Mouse (Mus musculus) hindbrain, postnatal 0 days (tissue): ENCODE measurements around the gene Gm37240. TPM values are rescaled to one million over a fixed set of nuclear protein-coding genes. Genes with fewer than 3 reads are reported as not detected.

Experiments used
- ATAC-seq: fragments of 200-750 bp; cut with Nextera tagmentation; 2 replicates; pipeline ENCODE4 v1.8.0; 2017; ENCODE audit warnings: mild to moderate bottlenecking, moderate TSS enrichment, moderate library complexity
- DNase-seq: peaks from one replicate; pipeline ENCODE4 v3.0.0-alpha.2; 2015; ENCODE audit warnings: low spot score
- H3K27ac ChIP-seq: fragments of 300-500 bp; sonication (generic); 2 replicates; pipeline ENCODE4 v1.5.1; 2014; ENCODE audit warnings: mild to moderate bottlenecking
- H3K27me3 ChIP-seq: fragments of 300-500 bp; sonication (generic); 2 replicates; pipeline ENCODE4 v1.6.1; 2014; ENCODE audit warnings: low read length, mixed read lengths; ENCODE audit not compliant: insufficient read depth
- H3K36me3 ChIP-seq: fragments of 300-500 bp; sonication (generic); 2 replicates; pipeline ENCODE4 v1.6.1; 2014; ENCODE audit warnings: low read length, mixed read lengths; ENCODE audit not compliant: insufficient read depth
- H3K4me1 ChIP-seq: fragments of 300-500 bp; sonication (generic); 2 replicates; pipeline ENCODE4 v1.6.1; 2014; ENCODE audit warnings: antibody characterized with exemption, low read length, mixed read lengths; ENCODE audit not compliant: insufficient read depth
- H3K4me2 ChIP-seq: fragments of 300-500 bp; sonication (generic); 2 replicates; pipeline ENCODE4 v1.6.1; 2014; ENCODE audit warnings: low read depth, mild to moderate bottlenecking, low read length, moderate library complexity, mixed read lengths
- H3K4me3 ChIP-seq: fragments of 300-500 bp; sonication (generic); 2 replicates; pipeline ENCODE4 v1.5.1; 2014; ENCODE audit warnings: low read length
- H3K9ac ChIP-seq: fragments of 300-500 bp; sonication (generic); replicated peaks from 2 replicates; pipeline ENCODE4 v1.6.1; 2014; ENCODE audit warnings: mild to moderate bottlenecking, low read length, moderate library complexity, mixed read lengths
- H3K9me3 ChIP-seq: fragments of 300-500 bp; sonication (generic); 2 replicates; pipeline ENCODE4 v1.6.1; 2016; ENCODE audit warnings: low read length, mixed read lengths
- CTCF ChIP-seq: IDR thresholded peaks from 2 replicates; pipeline ENCODE4 v1.5.1; 2016; ENCODE audit warnings: antibody characterized with exemption, control low read depth, low read depth
- WGBS: fragments of 180-500 bp; shearing (Covaris S2); extraction: QIAGEN DNeasy Blood & Tissue Kit; methylation state at CpG from one replicate; pipeline ENCODE4 v1.1.7; 2014; 5-methylcytosine and 5-hydroxymethylcytosine counted together
- polyA plus RNA-seq: library from polyadenylated mRNA; unstranded; fragments of >200 nt; fragmentation: Nextera tagmentation; extraction: Ambion mirVana; gene quantifications from 2 replicates; pipeline ENCODE4 v1.2.1, GENCODE M21; 2015
- total RNA-seq: library from RNA; depleted of rRNA; stranded (reverse); fragments of >200 nt; gene quantifications from 2 replicates; pipeline ENCODE4 v1.2.3, GENCODE M21; 2014

Gm37240 gene
- total and polyA plus RNA-seq, 2 experiments from 2014 or later = 1.5 TPM; not detected in 1

- Histone ChIP-seq H3K27ac (no peak overlapping the region), H3K4me2 (no peak overlapping the region), H3K4me3 (no peak overlapping the region), H3K4me1 (no peaks in the 10 kb centered on the region), H3K36me3 (peaks cover 31% of the 10 kb centered on the region; the same call in 1 of the 2 replicates), H3K27me3 (no peaks in the 10 kb centered on the region), H3K9me3 (no peaks in the 10 kb centered on the region), H3K9ac (no peak overlapping the region)
- TF ChIP-seq CTCF = no peak
- DNase-seq (no peak), ATAC-seq (no peak)
- WGBS = 90% methylated on average over 2 of the region's 2 CpGs
Observed at GRCm38 (mm10) chr3:84972881-84973280, 914.4 kb downstream of the Gm37240 start.

GRCm38 (mm10) chr3:84971561-84971960 is 915.8 kb downstream of the Gm37240 start:
- Histone ChIP-seq H3K4me2 (no peak overlapping the region), H3K9me3 (no peaks in the 10 kb centered on the region), H3K4me1 (no peaks in the 10 kb centered on the region), H3K36me3 (peaks cover 35% of the 10 kb centered on the region; the same call in 1 of the 2 replicates), H3K27ac (no peak overlapping the region), H3K4me3 (no peak overlapping the region), H3K9ac (no peak overlapping the region), H3K27me3 (no peaks in the 10 kb centered on the region)
- DNase-seq (no peak), ATAC-seq (no peak)
- 83% methylated on average over 5 of the region's 5 CpGs for WGBS
- no peak for TF ChIP-seq CTCF

- ATAC-seq = no peak
- no peak for TF ChIP-seq CTCF
- Histone ChIP-seq H3K4me3 (no peak overlapping the region), H3K27me3 (no peaks in the 10 kb centered on the region), H3K4me2 (no peak overlapping the region), H3K4me1 (no peaks in the 10 kb centered on the region), H3K27ac (no peak overlapping the region), H3K36me3 (peaks cover 22% of the 10 kb centered on the region; the same call in 1 of the 2 replicates), H3K9ac (no peak overlapping the region), H3K9me3 (no peaks in the 10 kb centered on the region)
- 84% methylated on average over 4 of the region's 4 CpGs for WGBS
- no peak for DNase-seq
Observed at GRCm38 (mm10) chr3:84967364-84967763, 920.0 kb downstream of the Gm37240 start.

- DNase-seq (no peak), ATAC-seq (no peak)
- H3K36me3 ChIP-seq = peaks cover 17% of the 10 kb centered on the region; the same call in 1 of the 2 replicates
- WGBS = 76% methylated on average over 5 of the region's 5 CpGs
- H3K9me3 ChIP-seq = no peaks in the 10 kb centered on the region
- H3K9ac ChIP-seq = no peak overlapping the region
- no peak overlapping the region for H3K4me3 ChIP-seq
- no peaks in the 10 kb centered on the region for H3K4me1 ChIP-seq
- no peaks in the 10 kb centered on the region for H3K27me3 ChIP-seq
- H3K27ac ChIP-seq = no peak overlapping the region
- no peak overlapping the region for H3K4me2 ChIP-seq
- no peak for TF ChIP-seq CTCF
Observed at GRCm38 (mm10) chr3:84965156-84965555, 922.2 kb downstream of the Gm37240 start.

GRCm38 (mm10) chr3:84955857-84956256 is 931.5 kb downstream of the Gm37240 start:
- peak; percentile 63 for TF ChIP-seq CTCF
- no peaks in the 10 kb centered on the region for H3K9me3 ChIP-seq
- ATAC-seq (no peak), DNase-seq (peak; percentile 53)
- no peak overlapping the region for H3K4me3 ChIP-seq
- no peaks in the 10 kb centered on the region for H3K4me1 ChIP-seq
- H3K27me3 ChIP-seq = no peaks in the 10 kb centered on the region
- peaks cover 6% of the 10 kb centered on the region; the same call in 1 of the 2 replicates for H3K36me3 ChIP-seq
- 0 out of 2 replicates have a peak overlapping the region, but pooled peaks have one; percentile 7 for H3K4me2 ChIP-seq
- no peak overlapping the region for H3K27ac ChIP-seq
- no peak overlapping the region for H3K9ac ChIP-seq
- 31% methylated on average over 4 of the region's 4 CpGs for WGBS

- H3K9ac ChIP-seq = no peak overlapping the region
- no peaks in the 10 kb centered on the region for H3K27me3 ChIP-seq
- peak overlapping the region; percentile 14 for H3K4me3 ChIP-seq
- no peak for DNase-seq
- peaks cover 6% of the 10 kb centered on the region; the same call in 1 of the 2 replicates for H3K36me3 ChIP-seq
- ATAC-seq = no peak
- no peak for TF ChIP-seq CTCF
- H3K9me3 ChIP-seq = no peaks in the 10 kb centered on the region
- H3K4me1 ChIP-seq = no peaks in the 10 kb centered on the region
- H3K4me2 ChIP-seq = peak overlapping the region; percentile 46
- WGBS = 52% methylated on average over 8 of the region's 8 CpGs
- no peak overlapping the region for H3K27ac ChIP-seq
Observed at GRCm38 (mm10) chr3:84955011-84955775, 932.1 kb downstream of the Gm37240 start.
